Mouse (Mus musculus): ENCODE measurements around the gene Uqcr11.

- TF ChIP-seq POLR2A (IDR thresholded peaks at IDR 0.05; ENCODE audit: borderline replicate concordance, insufficient read depth, low read length) (no peak), CTCF (IDR thresholded peaks at IDR 0.05; ENCODE audit: borderline replicate concordance, insufficient read depth, low read depth, low read length) (no peak)
Observed at GRCm38 (mm10) chr10:80429800-80430199, 23.2 kb upstream of the Uqcr11 start.
